Mouse (Mus musculus): ENCODE measurements around the gene H2afz.

The H2afz gene

DNA sequence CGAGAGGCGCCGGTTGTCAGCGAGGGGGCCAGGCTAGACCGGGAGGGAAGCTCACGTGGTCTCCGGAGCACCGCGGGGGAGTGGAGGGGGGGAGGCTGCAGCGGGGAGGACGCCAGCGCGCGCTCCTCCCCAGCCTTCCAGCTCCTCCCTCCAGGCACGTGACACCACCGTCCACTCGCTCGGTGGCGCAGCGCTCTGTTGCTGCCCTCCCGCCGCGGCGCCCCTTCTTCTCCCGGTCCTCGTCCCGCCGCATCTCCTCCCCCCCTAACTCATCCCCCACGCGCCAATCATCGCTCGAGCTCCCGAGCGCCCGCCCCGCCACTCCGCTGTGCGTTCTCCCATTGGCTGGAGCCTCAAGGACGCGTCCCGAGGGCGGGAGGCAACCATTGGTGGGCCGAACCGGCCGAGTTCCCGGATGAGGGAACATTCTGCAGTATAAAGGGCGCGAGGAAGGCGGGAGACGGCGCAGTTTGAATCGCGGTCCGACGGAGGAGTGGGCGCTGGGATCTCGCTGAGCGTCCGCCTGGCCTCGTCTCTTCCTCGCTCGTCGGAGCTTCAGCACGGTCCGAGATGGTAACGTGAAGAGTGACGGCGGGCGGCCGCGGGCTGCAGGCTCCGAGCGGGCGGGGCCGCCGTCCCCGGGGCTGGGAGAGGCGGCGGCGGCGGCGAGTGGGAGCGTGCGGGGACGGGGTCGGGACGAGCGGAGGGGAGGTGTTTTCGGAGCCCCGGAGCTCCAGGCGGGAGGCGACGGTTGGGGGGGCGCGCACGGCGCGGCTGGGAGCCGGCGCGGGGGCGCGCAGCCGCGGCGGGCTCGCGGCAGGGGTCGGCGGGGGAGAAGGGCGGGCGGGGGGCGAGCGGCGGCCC, at the start of gene H2afz:
TSS of gene H2afz (plus strand) at position 364 of the 864 bp plus-strand sequence.
- peak; percentile 60; the same call in 1 of the 2 replicates for TF ChIP-seq GATA4 (IDR thresholded peaks at IDR 0.05; ENCODE audit: insufficient replicate concordance, low read length)

- no peak for TF ChIP-seq GATA4 (IDR thresholded peaks at IDR 0.05; ENCODE audit: insufficient replicate concordance, low read length)
Measured at GRCm38 (mm10) chr3:137818713-137819112, 45.6 kb upstream of the H2afz start.

- TF ChIP-seq GATA4 (IDR thresholded peaks at IDR 0.05; ENCODE audit: insufficient replicate concordance, low read length), result no peak
Measured at GRCm38 (mm10) chr3:137820688-137821467, 43.4 kb upstream of the H2afz start.

- TF ChIP-seq GATA4 (IDR thresholded peaks at IDR 0.05; ENCODE audit: insufficient replicate concordance, low read length), result no peak
Measured at GRCm38 (mm10) chr3:137823317-137823716, 41.0 kb upstream of the H2afz start.

GRCm38 (mm10) chr3:137827678-137828077, 36.6 kb upstream of the H2afz start:
- peak; percentile 55; the same call in 1 of the 2 replicates for TF ChIP-seq GATA4 (IDR thresholded peaks at IDR 0.05; ENCODE audit: insufficient replicate concordance, low read length)

DNA sequence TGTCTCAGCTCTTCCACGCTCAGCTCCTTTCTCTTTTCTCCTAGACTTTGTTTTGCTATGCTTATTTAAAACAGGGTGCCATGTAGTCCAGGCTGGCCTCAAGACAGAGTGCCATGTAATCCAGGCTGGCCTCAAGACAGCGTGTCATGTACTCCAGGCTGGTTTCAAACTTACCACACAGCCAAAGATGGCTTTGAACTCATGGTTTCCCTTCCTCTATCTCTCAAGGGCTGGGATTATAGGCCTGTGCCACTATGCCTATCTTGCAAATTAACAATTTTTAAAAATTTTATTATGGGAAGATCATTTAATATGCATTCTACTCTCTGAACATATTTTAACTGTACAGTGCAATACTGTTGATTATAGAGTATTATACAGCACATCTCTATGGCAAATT, 33.1 kb upstream of the H2afz start:
- no peak for TF ChIP-seq GATA4 (IDR thresholded peaks at IDR 0.05; ENCODE audit: insufficient replicate concordance, low read length)

- no peak for TF ChIP-seq GATA4 (IDR thresholded peaks at IDR 0.05; ENCODE audit: insufficient replicate concordance, low read length)
Measured at GRCm38 (mm10) chr3:137833128-137833527, 31.2 kb upstream of the H2afz start.

DNA sequence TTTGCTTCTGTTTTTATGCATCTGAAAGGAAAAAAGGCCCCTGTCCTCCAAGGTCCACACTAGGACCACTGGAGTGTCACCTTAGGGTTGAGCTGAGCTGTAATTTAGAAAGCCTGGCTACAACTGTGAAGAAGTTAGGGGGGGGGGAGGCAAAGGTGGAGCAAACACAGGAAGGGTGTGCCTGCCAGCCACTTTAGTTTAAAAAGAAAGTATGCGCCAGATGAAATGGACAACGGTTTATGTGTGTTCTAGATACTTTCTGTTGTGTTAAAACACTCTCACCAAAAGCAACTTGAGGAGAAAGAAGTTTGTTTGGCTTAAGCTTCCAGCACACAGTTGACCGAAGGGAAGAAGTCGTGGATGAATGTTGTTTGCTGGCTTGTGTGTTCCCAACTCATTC, 30.6 kb upstream of the H2afz start:
- no peak for TF ChIP-seq GATA4 (IDR thresholded peaks at IDR 0.05; ENCODE audit: insufficient replicate concordance, low read length)

- TF ChIP-seq GATA4 (IDR thresholded peaks at IDR 0.05; ENCODE audit: insufficient replicate concordance, low read length), result no peak
Measured at GRCm38 (mm10) chr3:137836543-137836942, 27.7 kb upstream of the H2afz start.

DNA sequence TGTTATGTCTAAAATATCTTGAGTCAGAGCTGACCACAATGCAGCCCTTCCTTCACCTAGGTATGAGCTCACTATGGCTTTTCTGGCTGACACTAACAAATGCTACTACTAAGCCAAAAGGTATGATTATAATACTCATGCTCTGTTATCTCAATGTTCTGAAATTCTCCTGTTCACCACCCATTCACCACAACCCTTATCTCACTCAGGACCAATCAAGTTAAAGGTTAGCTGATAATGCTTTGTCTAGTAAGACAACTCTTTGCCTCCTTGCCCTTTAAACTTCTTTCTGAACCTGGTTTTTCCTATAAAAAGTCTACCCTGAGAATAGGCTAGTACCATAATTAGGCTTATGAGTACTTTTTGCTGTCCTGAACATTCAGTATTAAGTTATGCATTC, 26.1 kb upstream of the H2afz start:
- TF ChIP-seq GATA4 (IDR thresholded peaks at IDR 0.05; ENCODE audit: insufficient replicate concordance, low read length), result no peak

- TF ChIP-seq GATA4 (IDR thresholded peaks at IDR 0.05; ENCODE audit: insufficient replicate concordance, low read length), result no peak
Measured at GRCm38 (mm10) chr3:137842944-137843343, 21.3 kb upstream of the H2afz start.

- no peak for TF ChIP-seq GATA4 (IDR thresholded peaks at IDR 0.05; ENCODE audit: insufficient replicate concordance, low read length)
Measured at GRCm38 (mm10) chr3:137844263-137844662, 20.0 kb upstream of the H2afz start.

DNA sequence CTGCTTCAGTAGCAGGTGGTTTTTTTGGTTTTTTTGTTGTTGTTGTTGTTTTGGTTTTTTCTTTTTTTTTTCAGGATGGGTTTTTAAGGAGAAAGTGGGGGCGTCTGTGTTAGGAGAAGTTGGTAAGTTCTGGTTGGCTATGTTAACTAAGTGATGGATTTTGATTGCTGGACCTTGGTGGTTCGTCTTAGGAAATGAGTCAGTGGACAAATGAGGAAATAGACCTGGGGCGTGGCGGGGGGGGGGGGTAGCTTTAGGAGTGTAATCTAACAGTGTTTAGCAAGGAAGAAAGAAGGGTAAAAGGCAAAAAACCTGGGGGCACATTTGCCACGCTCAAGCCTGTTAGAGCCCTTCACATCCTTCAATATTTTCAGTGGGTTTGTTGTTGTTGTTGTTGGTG, 17.7 kb upstream of the H2afz start:
- TF ChIP-seq GATA4 (IDR thresholded peaks at IDR 0.05; ENCODE audit: insufficient replicate concordance, low read length), result no peak

DNA sequence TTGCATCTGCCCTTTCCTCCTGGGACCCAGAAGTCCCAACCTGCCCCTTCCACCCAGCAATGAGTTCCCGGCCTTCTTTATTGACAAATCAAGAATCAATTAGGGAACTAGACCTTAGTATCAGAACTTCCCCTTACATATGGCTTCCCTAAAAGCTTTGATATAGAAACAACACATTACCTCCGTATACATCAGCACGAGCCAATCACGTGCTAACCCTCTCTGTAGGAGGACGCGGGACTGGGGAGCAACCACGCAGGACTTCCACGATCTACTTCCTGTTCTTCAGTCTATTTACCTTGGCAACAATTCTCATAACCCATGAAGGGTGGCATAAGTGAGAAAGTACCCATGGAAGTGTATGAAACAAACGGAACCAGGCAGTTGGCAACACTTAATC, 15.9 kb upstream of the H2afz start:
- TF ChIP-seq GATA4 (IDR thresholded peaks at IDR 0.05; ENCODE audit: insufficient replicate concordance, low read length), result no peak

GRCm38 (mm10) chr3:137849697-137850096, 14.6 kb upstream of the H2afz start:
- TF ChIP-seq GATA4 (IDR thresholded peaks at IDR 0.05; ENCODE audit: insufficient replicate concordance, low read length), result no peak

- TF ChIP-seq GATA4 (IDR thresholded peaks at IDR 0.05; ENCODE audit: insufficient replicate concordance, low read length), result no peak
Measured at GRCm38 (mm10) chr3:137851196-137851595, 13.1 kb upstream of the H2afz start.
